Mouse (Mus musculus): Measurements from ENCODE around the gene Mb21d2.

Gene Mb21d2

DNA sequence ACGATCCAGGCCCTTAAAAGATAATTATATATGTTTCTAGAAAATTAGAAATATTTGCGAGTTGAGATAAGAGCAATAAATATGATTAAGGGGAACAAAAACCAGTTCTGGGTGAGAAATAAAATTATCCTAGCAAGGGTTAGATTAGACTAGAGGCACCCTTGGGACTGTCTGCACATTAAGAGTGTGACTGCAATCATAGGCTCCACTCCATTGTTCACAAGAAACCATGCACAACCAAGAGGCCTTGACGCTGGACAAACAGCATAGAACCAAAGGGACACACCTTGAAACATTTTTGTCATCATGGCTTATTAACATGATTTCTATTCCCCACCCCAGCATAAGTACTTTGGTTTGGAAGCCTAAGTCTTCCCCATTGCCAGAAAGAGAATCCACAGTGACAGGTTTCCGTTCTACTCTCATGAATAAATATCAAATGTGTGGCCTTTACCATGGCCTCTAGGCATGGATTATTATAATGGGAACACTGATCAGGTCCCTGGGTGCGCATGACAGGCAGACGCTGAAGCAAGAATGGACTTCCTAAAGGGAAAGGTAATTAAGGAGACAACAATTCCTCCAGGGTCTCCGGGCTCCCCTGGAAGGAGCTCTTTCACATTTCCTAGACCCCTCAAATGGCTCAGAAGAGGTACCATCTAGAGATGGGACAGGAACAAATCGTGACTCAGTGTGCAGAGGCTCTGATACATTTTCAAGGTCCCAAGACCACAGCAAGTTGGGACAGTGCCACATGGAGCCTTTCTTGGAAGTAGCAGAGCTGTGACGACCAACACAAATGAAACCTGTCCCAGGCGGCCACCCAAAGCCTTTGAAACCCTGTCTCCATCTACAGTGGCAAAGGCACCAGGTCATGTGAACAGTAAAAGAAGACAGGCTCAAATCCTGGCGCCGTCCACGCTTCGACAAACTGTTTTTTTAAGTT is 26.6 kb downstream of the Mb21d2 start:
- DNase-seq (ENCODE audit: low read depth, low spot score) = no peak

DNA sequence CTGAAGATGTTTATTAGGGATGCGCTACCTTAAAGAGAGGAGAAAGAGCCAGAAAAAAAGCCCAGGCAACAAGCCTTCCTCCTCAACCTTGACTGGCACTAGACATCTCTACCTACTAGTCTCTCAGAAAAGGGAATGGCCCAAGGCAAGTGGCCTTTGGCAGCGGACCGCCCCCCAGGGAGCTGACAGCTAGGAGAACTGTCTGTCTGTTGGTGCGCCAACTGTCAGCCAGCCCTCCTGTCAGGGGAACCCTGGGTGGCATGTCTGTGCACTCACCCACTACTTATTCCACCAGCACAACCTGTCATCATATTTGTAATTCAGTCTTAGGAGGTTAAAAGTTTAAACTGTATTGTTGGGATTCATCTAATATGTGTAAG is 30.3 kb downstream of the Mb21d2 start:
- DNase-seq (ENCODE audit: low read depth, low spot score) = no peak

DNA sequence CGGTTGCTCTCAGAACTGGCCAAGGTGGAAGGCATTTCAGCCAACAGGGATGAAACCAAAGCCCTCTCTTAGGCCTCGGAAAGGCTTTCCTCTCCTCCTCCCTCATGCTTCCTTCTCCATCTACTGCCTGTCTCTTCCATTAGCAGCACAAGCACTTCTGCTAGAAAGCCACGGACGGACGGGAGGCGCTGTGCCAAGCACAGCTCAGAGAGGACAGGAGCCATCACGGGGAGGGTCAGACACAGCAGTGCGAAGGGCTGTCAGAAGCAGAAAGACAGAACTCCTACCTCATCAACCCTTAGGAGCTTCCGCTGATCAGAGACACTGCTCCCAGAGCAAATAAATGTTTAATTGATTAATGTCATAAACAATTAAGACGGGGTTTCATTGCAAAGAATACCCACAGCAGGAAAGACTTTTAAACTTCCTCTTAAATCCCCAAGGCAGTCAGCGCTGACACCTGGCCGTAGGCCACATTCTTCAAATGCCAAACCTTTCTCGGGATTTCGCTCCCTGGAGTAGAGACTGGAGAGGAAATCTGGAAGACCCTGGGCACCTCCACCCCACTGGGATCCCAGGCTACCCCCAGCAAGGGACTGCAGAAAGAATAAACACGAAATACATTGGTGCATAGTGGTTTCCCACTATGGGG is 30.8 kb downstream of the Mb21d2 start:
- DNase-seq (ENCODE audit: low read depth, low spot score) = peak; percentile 56

GRCm38 (mm10) chr16:28896571-28896970 is 32.9 kb downstream of the Mb21d2 start:
- DNase-seq (ENCODE audit: low read depth, low spot score) = no peak

GRCm38 (mm10) chr16:28894872-28895271 is 34.6 kb downstream of the Mb21d2 start:
- DNase-seq (ENCODE audit: low read depth, low spot score) = peak; percentile 59

GRCm38 (mm10) chr16:28893266-28893665 is 36.2 kb downstream of the Mb21d2 start:
- DNase-seq (ENCODE audit: low read depth, low spot score) = peak; percentile 62

DNA sequence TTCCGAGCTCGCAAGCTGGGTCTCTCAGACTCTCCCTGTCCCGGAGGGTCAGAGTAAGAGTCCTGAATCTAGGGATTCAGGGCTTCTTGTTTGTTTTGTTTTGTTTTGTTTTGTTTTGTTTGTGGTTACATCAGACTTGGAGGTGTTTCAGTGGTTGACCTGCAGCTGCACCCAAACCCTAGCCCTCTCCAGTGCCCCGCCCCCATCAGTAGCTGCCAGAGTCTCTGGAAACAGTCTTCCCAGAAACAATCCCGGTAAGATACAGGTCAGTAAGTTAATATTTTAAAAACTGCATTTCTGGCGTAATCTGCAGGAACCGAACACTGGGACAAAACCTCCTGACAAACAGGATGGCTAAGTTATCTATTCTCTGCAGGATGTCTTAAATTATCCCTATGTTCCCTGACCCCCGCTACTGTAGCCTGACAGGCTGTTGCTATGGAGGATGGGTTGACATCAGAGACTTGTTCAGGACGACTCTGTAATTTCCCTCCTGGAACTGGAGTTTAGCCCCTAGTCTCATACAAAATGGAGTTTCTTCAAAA is 43.2 kb downstream of the Mb21d2 start:
- no peak for DNase-seq (ENCODE audit: low read depth, low spot score)

GRCm38 (mm10) chr16:28885474-28885873 is 44.0 kb downstream of the Mb21d2 start:
- DNase-seq (ENCODE audit: low read depth, low spot score) = no peak

GRCm38 (mm10) chr16:28884661-28885060 is 44.8 kb downstream of the Mb21d2 start:
- DNase-seq (ENCODE audit: low read depth, low spot score) = no peak

DNA sequence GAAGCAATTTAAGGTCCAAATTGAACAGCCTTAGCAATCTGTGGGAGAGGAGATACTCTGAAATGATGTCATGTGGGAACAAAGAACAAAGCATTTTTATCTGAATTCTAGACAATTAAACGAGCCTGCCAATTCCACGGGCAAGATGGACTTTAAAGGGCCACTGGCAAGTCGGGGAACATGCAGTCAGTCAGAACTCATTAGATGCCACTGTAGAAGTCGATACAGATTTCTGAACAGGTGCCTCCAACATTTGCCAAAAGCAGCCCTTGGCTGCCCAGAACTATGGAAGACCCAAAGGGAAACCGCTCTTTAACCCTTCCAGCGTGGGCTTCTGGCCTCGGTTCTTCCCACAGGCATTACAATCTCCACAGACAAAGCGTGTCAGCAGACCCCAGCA is 45.8 kb downstream of the Mb21d2 start:
- no peak for DNase-seq (ENCODE audit: low read depth, low spot score)

- no peak for DNase-seq (ENCODE audit: low read depth, low spot score)
These were observed 46.6 kb downstream of the Mb21d2 start for GRCm38 (mm10) chr16:28882687-28883428.

DNA sequence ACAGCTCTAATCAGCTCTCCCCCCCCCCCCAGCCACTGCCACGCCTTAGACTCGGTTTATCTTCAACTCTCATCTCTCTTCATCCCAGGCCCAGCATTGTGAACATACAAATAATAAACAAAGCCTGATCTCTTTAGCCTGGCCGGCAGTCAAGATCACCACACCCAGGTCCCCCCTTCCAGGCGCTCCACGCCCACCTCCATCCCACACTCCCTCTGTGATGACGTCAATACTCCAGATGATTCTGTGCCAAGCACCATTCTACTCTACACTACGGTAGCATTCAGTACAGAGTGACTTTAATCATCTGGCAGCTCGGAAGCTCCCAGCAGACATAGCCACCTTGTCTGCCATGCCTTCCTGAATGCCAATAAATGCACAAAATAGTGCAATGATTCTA is 47.7 kb downstream of the Mb21d2 start:
- no peak for DNase-seq (ENCODE audit: low read depth, low spot score)

GRCm38 (mm10) chr16:28880756-28881155 is 48.7 kb downstream of the Mb21d2 start:
- DNase-seq (ENCODE audit: low read depth, low spot score) = peak; percentile 84

DNA sequence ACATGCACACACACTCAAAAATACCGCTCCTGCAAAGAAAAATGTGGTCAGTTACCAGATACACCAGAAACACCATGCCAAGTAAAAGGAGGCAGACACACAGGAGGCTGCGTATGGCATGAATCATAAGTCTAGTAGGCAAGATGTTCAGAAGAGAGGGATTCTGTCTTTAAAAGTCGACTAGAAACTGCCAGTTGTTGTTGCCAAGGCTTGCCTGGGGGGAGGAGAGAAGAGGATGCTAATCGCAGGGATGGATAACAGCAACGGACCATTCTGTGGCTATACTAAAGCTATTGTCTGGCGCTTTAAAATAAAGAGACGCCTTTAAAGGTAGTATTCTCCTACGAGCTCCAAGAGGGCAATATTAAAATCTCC is 49.2 kb downstream of the Mb21d2 start:
- DNase-seq (ENCODE audit: low read depth, low spot score) = no peak

GRCm38 (mm10) chr16:28879636-28880306 is 49.7 kb downstream of the Mb21d2 start:
- no peak for DNase-seq (ENCODE audit: low read depth, low spot score)

- no peak for DNase-seq (ENCODE audit: low read depth, low spot score)
These were observed 52.3 kb downstream of the Mb21d2 start for GRCm38 (mm10) chr16:28877162-28877662.

- no peak for DNase-seq (ENCODE audit: low read depth, low spot score)
These were observed 56.0 kb downstream of the Mb21d2 start for GRCm38 (mm10) chr16:28873404-28873895.

DNA sequence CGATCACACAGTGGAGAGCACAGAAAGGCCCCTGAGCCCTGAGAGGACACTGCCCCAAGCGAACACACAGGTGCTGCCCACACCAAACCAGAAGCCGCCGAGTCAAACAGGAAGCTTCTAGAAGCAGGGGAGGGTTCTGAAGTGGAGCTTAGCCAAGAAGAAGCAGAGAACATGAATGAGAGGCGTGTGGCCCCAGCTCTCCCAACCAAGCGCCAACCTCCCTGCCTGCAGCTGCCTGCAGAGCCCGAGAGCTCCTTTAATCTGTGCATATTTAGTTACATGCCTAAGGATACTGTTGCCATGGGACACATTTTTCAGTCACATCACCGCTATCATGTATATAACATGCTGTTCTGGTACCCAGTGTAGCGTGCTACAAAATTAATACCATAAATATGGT is 58.6 kb downstream of the Mb21d2 start:
- no peak for DNase-seq (ENCODE audit: low read depth, low spot score)

- no peak for DNase-seq (ENCODE audit: low read depth, low spot score)
These were observed 59.0 kb downstream of the Mb21d2 start for GRCm38 (mm10) chr16:28870456-28870855.

DNA sequence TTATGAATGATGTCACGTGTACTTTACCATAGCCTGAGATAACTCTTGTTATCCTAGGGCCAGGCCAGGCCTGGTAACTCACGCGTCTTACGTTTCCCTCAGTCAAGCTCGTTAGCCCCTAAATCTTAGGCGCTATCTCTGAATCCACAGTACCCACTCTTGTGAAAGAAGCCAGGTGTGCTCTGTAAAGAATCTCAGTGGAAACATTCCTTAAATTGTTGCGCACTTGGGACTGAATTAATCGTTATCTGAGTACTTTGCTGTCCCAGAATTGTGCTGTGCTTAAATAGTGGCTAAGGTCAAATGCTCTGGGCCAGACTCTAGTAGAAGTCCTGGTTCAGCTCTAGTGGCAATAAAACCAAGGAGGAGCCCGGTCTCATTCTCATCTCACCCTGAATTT is 60.6 kb downstream of the Mb21d2 start:
- DNase-seq (ENCODE audit: low read depth, low spot score) = no peak

Data from mesoderm, embryonic 11.5 days (tissue).